Mouse (Mus musculus) right cerebral cortex, postnatal 25 days (tissue): Measurements from ENCODE around the gene Nectin1.
A peak's percentile ranks its signal among the peaks of the same experiment; 100 is the strongest.

Source experiments
- DNase-seq: peaks from one replicate; pipeline ENCODE4 v3.0.0; 2022

Gene Nectin1

GRCm38 (mm10) chr9:43742066-43742465 lies 1.7 kb upstream of the Nectin1 start:
- no peak for DNase-seq

DNA sequence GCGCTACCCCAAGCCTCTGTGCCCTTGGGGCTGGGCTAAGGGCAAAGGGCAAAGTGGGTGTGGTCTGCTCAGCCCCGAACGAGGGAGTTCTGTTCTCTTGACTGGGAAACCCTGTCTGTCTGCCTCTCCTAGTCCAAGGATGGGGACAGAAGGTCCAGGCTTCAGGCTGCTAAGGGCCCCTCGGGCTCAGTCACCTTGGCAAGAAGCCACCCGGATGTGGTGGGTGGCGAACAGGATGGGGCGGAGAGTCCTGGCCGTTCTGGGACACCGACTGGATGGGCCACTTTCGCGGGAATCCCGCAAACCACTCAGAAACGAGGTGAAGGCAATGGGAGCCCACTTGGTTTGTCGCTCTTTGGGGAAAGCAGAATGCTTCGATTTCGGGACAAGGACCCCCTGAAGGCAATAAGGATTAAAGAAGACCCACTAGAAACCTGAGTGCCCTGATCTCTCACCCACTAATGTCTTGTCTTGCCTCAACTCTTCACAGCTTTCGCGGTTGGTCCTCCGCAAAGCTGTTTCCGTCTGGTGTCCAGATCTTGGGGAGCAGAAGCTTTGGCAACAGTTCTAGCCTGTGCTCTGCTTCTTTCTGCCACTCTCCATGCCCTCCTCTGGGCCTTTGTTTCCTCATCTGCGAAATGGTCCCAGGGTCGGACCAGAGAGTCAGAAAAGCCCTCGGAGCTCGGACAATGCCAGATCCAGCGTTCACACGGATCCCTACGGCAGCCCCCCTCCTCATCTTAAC lies 710 bp upstream of the Nectin1 start:
- no peak for DNase-seq

- no peak for DNase-seq
Measured at GRCm38 (mm10) chr9:43744138-43744981, 576 bp downstream of the Nectin1 start.

DNA sequence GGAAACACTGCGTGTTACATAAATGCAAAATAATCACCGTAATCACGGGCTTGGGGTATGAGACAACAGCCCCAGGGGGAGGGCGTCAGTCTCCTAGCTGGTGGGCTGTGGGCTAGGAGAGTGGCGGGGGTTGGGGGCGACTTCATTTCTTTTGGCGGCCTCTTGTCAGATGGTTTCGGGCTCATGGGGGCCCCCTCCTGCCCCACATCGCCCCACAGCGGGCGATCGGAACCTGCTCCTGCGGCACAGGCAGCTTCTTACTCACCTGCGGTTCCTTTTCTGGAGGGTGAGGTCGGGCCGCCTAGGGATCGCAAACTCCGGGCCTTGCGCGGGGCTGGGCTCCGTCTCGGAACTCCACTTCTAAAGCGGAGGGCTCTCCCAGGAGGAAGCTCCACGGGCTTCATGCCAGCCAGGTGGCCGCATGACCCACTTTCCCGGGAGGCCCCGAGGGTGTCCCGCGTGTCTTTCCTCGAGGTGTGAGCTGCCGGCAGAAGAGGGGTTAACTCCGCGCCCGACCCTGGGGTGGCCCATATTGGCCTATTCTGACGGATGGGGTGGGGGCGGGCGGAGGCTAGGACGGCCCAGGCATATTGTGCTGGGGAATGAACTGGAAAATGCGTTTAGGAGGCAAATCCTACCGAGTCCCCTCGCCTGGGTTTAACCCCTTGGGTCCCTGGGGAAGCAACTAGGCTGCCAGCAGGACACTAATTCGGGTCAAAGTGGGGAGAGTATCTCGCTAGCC lies 1.4 kb downstream of the Nectin1 start:
- DNase-seq: peak; percentile 48

GRCm38 (mm10) chr9:43745951-43746703 lies 2.3 kb downstream of the Nectin1 start:
- no peak for DNase-seq

DNA sequence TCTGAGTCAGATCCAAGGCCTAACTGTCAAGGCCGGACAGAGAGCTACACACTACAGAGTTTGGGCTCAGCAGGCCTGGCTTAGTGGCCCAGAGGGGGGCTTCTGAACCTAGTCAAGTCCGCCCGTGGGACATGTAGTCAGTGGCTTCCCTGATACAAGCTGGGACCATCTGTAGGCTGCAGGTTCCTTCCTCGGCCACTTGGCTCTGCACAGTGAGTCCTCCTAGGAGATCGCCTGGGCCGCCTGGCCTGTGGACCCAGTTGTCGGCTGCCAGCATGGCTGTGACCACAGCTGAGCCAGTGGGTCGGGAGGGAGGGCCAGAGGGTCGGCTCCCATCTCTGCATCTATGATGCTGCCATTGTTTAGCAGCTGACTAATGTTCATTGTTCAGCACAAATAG lies 3.9 kb downstream of the Nectin1 start:
- DNase-seq: no peak

GRCm38 (mm10) chr9:43748519-43748918 lies 4.7 kb downstream of the Nectin1 start:
- no peak for DNase-seq

GRCm38 (mm10) chr9:43750053-43750452 lies 6.3 kb downstream of the Nectin1 start:
- DNase-seq: no peak

DNA sequence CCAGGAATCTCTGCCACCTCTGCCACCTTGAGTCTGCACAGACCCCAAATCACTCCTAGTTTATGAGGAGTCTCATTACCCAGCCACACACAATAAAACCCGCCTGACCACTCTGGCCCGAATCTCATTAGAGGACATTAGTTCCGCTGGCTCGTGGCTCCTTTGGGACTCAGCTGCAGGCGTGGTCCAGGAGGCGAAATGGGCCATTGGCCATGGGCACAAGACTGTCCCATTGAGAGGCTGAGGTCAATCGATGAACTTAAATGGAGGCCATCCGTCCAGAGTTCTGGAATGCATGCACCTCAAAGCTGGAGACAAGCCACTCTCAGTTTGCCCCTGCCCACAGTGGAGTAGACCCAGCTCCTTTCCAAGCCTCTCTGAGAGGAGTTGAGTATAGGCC lies 7.3 kb downstream of the Nectin1 start:
- DNase-seq: no peak

- DNase-seq: no peak
Measured at GRCm38 (mm10) chr9:43753481-43753880, 9.7 kb downstream of the Nectin1 start.

DNA sequence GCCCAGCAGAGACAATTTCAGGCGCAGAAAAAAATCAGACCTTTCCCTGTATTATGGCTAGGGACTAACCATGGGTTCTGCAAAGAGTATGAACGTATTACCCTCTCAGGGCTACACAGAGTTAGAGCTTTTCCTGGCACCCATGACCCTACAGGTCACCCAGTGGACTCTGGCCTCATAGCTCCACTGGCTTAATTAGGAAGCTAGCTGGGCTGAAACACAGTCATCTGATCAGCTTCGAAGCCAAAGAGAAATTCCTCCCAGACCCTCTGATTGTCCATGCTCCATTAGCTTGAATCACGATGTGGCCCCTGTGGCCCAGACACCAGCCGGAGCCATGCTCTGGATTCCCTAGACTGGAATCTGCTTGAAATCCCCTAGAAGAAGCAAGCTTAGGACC lies 10.3 kb downstream of the Nectin1 start:
- no peak for DNase-seq

GRCm38 (mm10) chr9:43754768-43755197 lies 11.0 kb downstream of the Nectin1 start:
- DNase-seq: no peak

- no peak for DNase-seq
Measured at GRCm38 (mm10) chr9:43755464-43755863, 11.7 kb downstream of the Nectin1 start.

DNA sequence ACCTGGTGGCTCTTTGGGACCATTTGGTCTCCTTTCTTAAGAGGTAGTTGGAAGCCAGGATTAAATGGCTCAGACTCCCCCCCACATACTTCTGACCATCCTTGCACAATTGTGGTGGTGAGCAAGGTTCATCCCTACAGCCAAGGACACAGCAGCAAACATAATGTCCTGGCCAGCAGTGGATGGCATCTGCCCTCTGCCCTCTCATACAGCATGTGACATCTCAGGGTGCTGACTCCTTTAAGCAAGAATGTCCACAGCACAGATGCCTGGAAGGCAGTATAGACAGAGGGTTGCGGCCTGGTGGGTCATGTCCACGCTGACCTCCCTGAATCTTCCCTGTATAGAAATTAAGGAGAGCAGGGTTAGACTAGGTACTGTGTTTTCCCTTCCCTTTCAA lies 12.1 kb downstream of the Nectin1 start:
- DNase-seq: no peak

GRCm38 (mm10) chr9:43757225-43757624 lies 13.4 kb downstream of the Nectin1 start:
- DNase-seq: no peak

DNA sequence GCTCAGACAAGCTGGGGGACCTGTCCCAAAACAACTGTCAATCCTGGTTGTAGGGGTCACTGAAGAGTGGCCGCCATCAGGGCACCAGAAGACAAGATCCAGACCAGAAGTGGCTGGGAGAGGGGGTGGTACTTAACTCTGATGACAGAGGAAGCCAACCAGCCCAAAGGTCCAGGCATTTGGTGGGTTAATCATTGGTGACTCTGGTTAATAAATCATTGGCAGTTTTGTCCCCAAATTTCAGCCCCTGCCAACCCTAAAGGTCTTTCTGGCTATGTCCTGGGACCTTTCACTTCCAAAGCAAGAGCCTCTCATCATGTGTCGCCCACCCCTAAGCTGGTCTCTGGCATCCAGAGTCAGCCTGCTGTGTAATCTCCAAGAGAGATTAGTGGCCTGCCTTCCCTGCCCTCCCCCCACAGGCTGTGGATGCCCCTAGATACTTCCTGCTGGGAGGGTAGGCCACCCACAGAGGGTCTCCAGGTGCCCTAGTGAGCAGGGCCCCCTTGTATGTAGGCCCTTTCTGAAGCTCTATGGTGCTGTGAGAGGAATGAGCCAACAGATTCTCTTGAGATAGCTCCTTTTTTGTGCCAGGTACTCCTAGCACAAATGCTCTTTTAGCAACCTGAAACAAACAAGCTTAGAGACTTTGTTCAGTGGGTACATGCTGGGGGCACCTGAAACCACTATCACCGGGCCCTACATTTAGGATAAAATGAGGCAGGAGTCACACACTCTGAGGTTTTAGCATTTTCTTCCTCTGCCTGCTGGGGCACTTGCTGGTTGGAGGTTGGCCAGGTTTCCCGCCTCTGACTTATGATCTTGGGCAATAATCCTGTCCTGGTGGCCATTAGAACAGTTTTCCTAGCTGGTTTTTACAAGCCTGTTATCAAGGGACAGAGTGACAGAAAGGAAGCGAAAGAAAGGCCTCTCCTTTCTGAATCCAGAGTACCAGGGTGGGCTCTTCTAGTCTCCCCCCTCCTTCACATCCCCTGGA lies 14.5 kb downstream of the Nectin1 start:
- no peak for DNase-seq

DNA sequence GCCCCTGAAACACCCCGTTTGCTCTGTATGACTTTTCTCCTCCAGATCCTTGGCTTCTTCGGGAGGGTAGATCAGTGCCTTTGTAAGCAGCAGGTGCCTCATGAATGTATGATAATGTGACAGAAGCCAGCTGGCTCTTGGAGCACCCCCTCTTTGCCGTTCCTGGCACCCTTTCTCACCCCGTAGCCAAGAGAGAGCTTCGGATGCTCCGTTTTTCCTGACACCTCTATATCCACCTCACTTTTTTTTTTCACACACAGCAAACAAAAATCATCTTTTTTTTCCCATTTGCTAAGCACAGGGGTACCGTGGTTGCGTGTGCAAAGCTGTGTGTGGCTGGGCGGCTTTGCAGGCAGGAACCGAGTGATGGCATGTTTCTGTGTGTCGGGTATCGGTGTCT lies 16.3 kb downstream of the Nectin1 start:
- no peak for DNase-seq

DNA sequence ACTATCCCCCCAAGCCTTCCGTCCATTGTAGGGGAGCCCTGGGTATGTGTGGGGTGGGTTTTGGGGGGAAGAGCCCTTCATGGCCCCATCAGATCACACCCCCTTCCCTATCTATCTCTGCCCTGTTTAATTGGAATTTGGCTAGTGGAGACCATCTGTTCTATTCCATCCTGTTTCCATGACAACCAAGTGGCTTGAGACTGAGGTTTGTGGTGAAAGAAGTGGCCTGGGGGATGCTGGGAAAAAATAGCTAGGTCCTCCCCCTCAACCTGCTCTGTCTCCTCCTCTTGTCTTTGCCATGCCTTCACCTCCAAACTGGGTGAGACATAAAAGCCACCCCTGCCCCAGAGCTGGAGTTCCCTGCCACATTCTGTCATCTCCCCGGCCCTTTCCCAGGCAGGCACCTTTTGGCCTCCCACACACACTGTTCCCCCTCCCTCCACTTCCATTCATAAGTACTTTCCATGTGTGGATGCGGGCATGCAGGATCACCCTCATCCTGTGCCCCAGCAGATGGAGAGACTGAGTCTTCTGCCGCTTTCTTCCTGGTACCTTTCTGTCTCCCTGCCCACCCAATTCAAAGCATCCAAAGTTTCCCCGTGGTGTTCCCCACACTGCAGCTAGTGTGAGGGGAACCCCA lies 17.5 kb downstream of the Nectin1 start:
- DNase-seq: peak; percentile 40

DNA sequence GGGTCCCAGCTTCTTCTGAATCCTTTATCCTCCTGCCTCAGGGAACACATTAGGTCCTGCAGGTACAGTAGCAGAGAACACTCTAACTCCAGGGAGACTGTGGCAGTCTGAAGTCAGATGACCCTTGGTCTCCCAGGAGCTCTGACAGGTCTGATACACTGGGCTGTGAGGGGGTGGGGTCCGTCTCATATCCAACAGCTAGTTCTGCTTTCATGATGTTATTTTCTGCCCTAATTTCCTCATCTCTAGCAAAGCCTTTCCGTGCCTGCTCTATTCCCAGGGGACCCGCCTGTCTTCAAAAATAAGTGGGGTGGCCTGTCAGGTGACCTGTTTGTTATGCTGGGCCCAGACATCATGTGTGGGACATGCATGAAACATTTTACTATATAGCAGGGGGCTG lies 18.2 kb downstream of the Nectin1 start:
- DNase-seq: no peak

GRCm38 (mm10) chr9:43765419-43766179 lies 21.8 kb downstream of the Nectin1 start:
- DNase-seq: no peak
